Mouse (Mus musculus) heart, embryonic 11.5 days (tissue): ENCODE results near the gene Esf1. TPM values are rescaled to one million over a fixed set of nuclear protein-coding genes. Genes with fewer than 3 reads are reported as not detected.
"Not testable (repeated sequence)": the region's sequence is repeated elsewhere in the genome, so short reads cannot be mapped to it uniquely, and the experiment has no call there.

ENCODE experiments used
- ATAC-seq: fragments of 200-750 bp; cut with Nextera tagmentation; replicated peaks from 2 replicates; pipeline ENCODE4 v1.8.0; 2017; ENCODE audit warnings: moderate library complexity; ENCODE audit not compliant: insufficient number of reproducible peaks, low FRiP score, low TSS enrichment
- H3K27ac ChIP-seq: fragments of 300-500 bp; sonication (generic); 2 replicates; pipeline ENCODE4 v1.5.1; 2014; ENCODE audit warnings: mild to moderate bottlenecking, low read depth, low read length
- H3K27me3 ChIP-seq: fragments of 300-500 bp; sonication (generic); 2 replicates; pipeline ENCODE4 v1.6.1; 2014; ENCODE audit warnings: mild to moderate bottlenecking, low read length, mixed read lengths; ENCODE audit not compliant: control insufficient read depth, insufficient read depth
- H3K36me3 ChIP-seq: fragments of 300-500 bp; sonication (generic); 2 replicates; pipeline ENCODE4 v1.6.1; 2014; ENCODE audit warnings: mild to moderate bottlenecking, low read length, moderate library complexity, mixed read lengths; ENCODE audit not compliant: control insufficient read depth, insufficient read depth
- H3K4me1 ChIP-seq: fragments of 300-500 bp; sonication (generic); 2 replicates; pipeline ENCODE4 v1.6.1; 2014; ENCODE audit warnings: low read length; ENCODE audit not compliant: control insufficient read depth, insufficient read depth
- H3K4me2 ChIP-seq: fragments of 300-500 bp; sonication (generic); 2 replicates; pipeline ENCODE4 v1.6.1; 2014; ENCODE audit warnings: mild to moderate bottlenecking, moderate library complexity
- H3K4me3 ChIP-seq: fragments of 300-500 bp; sonication (generic); 2 replicates; pipeline ENCODE4 v1.5.1; 2014; ENCODE audit warnings: low read depth, low read length
- H3K9ac ChIP-seq: fragments of 300-500 bp; sonication (generic); 2 replicates; pipeline ENCODE4 v1.6.1; 2014; ENCODE audit warnings: mild to moderate bottlenecking, low read depth, low read length, moderate library complexity
- H3K9me3 ChIP-seq: fragments of 300-500 bp; sonication (generic); replicated peaks from 2 replicates; pipeline ENCODE4 v1.6.1; 2016; ENCODE audit warnings: low read length; ENCODE audit not compliant: control insufficient read depth
- WGBS: fragments of 180-500 bp; shearing (Covaris S2); extraction: QIAGEN DNeasy Blood & Tissue Kit; methylation state at CpG from one replicate; pipeline ENCODE4 v1.1.7; 2014; ENCODE audit not compliant: insufficient replicate concordance; 5-methylcytosine and 5-hydroxymethylcytosine counted together
- polyA plus RNA-seq: library from polyadenylated mRNA; unstranded; fragments of >200 nt; fragmentation: Nextera tagmentation; extraction: Ambion mirVana; gene quantifications from 2 replicates; pipeline ENCODE4 v1.2.1, GENCODE M21; 2014

Gene Esf1
- polyA plus RNA-seq, 1 experiment from 2014 or later, result 20.7 TPM

DNA sequence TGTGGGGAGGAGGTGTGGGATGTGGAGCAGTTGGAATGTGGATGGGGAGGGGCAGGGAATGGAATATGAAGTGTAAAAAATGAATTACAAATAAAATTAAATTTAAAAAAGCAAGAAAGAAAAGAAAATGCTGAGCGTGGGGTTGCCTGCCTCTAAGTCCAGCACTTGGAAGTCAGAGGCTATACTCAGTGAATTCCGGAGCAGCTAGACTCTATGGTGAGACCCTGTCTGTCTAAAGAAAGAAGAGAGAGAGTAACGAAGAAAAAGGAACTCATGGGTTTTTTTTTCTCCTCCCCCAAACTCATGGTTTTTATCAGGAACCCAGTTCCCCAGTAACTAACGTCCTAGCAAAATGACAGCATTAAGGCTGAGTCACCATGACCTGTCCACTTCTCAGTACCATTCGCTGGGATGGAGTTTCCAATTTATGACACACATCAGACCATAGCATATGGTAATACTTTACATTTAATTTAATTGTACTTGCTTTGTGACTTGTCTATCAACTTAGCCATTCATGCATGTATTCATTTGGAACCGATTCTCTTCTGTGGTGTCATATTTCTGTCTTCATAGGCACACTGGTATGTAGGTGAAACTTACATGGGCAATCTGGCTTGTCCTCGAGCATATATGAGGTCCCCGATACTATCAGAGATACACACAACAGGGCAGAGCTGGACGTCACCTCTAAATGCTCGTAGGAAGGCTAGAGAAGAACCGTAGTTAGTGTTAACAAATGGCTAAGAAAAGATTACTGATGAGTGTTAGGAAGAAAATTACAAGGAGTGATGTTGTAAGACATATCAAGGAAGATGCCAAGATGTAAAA lies 89.4 kb downstream of the Esf1 start:
- H3K27me3 ChIP-seq, result no peaks in the 10 kb centered on the region
- no peak overlapping the region for H3K9ac ChIP-seq
- H3K4me1 ChIP-seq, result no peaks in the 10 kb centered on the region
- H3K36me3 ChIP-seq, result no peaks in the 10 kb centered on the region
- H3K27ac ChIP-seq, result no peak overlapping the region
- WGBS, result 78% methylated on average over 11 of the region's 11 CpGs
- H3K4me2 ChIP-seq, result no peak overlapping the region
- no peak overlapping the region for H3K4me3 ChIP-seq
- ATAC-seq, result no peak
- no peaks in the 10 kb centered on the region for H3K9me3 ChIP-seq

GRCm38 (mm10) chr2:140079284-140079683 lies 91.1 kb downstream of the Esf1 start:
- not testable (repeated sequence) for H3K27ac ChIP-seq, H3K9ac ChIP-seq, H3K9me3 ChIP-seq, ATAC-seq, H3K4me2 ChIP-seq, H3K36me3 ChIP-seq, H3K4me3 ChIP-seq, H3K27me3 ChIP-seq, H3K4me1 ChIP-seq

GRCm38 (mm10) chr2:140078600-140079280 lies 91.6 kb downstream of the Esf1 start:
- H3K36me3 ChIP-seq, result no peaks in the 10 kb centered on the region
- WGBS, result 50% methylated on average over 6 of the region's 6 CpGs
- H3K4me3 ChIP-seq, result no peak overlapping the region
- H3K4me1 ChIP-seq, result no peaks in the 10 kb centered on the region
- H3K9me3 ChIP-seq, result no peaks in the 10 kb centered on the region
- no peak overlapping the region for H3K27ac ChIP-seq
- ATAC-seq, result no peak
- H3K9ac ChIP-seq, result no peak overlapping the region
- no peaks in the 10 kb centered on the region for H3K27me3 ChIP-seq
- no peak overlapping the region for H3K4me2 ChIP-seq

DNA sequence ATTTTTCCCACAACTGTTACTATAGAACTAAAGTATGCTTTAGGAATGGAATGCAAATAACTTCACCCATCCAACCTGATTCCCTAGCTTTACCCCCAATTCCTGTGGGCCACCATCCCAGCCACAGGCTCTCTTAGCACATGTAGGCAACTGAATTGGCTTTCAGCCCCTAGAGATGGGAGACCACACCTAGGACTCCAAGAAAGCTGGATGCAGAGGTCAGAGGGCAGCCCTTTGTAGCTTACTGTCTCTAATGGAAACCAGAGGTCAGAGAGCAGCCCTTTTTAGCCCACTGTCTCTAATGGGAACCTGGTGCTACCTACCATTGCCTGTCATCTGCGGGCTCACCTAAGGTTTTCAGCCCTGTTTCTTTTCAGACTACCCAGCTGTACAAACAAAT lies 92.9 kb downstream of the Esf1 start:
- Histone ChIP-seq H3K36me3 (no peaks in the 10 kb centered on the region), H3K9ac (no peak overlapping the region), H3K27me3 (no peaks in the 10 kb centered on the region), H3K9me3 (no peaks in the 10 kb centered on the region), H3K4me1 (no peaks in the 10 kb centered on the region), H3K4me3 (no peak overlapping the region), H3K27ac (no peak overlapping the region), H3K4me2 (no peak overlapping the region)
- 20% methylated on average over 1 of the region's 1 CpGs for WGBS
- ATAC-seq, result no peak

DNA sequence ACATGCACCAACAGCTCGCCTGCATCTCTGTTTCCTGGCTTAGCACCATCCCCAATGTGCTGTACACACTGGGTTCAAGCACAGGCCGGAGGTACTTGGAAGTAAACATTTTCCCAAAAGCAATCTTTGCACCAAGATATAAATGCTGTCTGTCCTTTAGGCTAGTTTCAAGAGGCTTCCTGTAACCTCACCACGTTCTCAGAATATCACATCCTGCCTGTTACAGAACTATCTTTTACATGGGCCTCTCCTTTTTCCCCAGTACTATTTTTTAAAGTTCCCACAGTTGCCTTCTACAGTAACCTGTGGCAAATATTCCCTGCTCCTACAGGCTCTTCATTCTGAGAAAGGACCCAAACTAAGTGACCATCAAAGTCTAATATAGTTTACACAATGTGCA lies 95.2 kb downstream of the Esf1 start:
- H3K9me3 ChIP-seq, result no peaks in the 10 kb centered on the region
- 67% methylated on average over 3 of the region's 3 CpGs for WGBS

More for the DNA sequence above, 95.2 kb downstream of the Esf1 start:
- no peak overlapping the region for H3K4me3 ChIP-seq
- ATAC-seq, result no peak
- no peaks in the 10 kb centered on the region for H3K36me3 ChIP-seq
- H3K4me1 ChIP-seq, result no peaks in the 10 kb centered on the region
- H3K4me2 ChIP-seq, result no peak overlapping the region
- no peak overlapping the region for H3K27ac ChIP-seq
- H3K9ac ChIP-seq, result no peak overlapping the region
- H3K27me3 ChIP-seq, result no peaks in the 10 kb centered on the region

Other genes starting within 250 kb of the Esf1 start
- 14.7 and 15.5 TPM in 2 replicates for gene Tasp1, start 103.8 kb downstream of the Esf1 start, polyA plus RNA-seq
- gene Gm17374, start 18.5 kb downstream of the Esf1 start, polyA plus RNA-seq, result not detected in 2 replicates
- gene Ndufaf5, start 85 bp upstream of the Esf1 start, polyA plus RNA-seq, result 36.1 and 37.6 TPM in 2 replicates
- not detected in 2 replicates for gene Sel1l2, start 219.1 kb upstream of the Esf1 start, polyA plus RNA-seq
- gene Macrod2, start 224.7 kb upstream of the Esf1 start, polyA plus RNA-seq, result 20.5 and 27.7 TPM in 2 replicates